Mouse (Mus musculus) megakaryocyte-erythroid progenitor cell, adult 5 weeks (primary cell): ENCODE data around the gene Pex7. TPM values are rescaled to one million over a fixed set of nuclear protein-coding genes. Genes with fewer than 3 reads are reported as not detected.

Experiments used
- polyA plus RNA-seq: library from polyadenylated mRNA; stranded (reverse); fragments of >175 nt; gene quantifications from 2 replicates; pipeline ENCODE4 v1.2.3, GENCODE M21; 2012

Pex7 gene
- polyA plus RNA-seq: 15.1 and 16.8 TPM in 2 replicates

DNA sequence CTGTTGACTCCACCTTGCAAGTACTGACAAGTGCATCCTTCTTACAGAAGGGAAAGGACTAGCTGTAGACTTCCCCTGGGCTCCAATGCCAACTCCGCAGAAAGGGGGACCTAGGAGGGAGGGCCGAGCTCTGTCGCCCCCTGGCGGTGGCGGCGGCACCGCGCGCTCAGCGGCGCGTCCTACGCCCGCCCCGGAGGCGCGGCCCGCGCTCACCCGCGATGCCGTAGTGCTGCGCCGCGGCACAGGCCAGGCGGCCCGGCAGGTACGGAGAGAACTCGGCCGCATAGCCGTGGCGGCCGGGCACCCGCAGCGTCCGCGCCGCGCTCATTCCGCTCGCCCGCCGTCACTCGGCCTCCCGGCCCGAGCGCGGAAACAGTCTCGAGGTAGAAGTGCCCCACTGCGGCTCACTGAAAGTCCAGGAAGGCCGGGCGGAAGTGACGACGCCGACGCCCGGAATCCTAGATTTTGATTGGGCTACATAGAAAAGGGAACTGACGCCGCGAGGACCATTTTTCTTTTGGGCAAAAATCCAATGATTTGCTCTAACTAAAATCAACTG is at the start of gene Pex7:
Gene Pex7 (minus strand): TSS at position 444 of the 559 bp plus-strand sequence.

DNA sequence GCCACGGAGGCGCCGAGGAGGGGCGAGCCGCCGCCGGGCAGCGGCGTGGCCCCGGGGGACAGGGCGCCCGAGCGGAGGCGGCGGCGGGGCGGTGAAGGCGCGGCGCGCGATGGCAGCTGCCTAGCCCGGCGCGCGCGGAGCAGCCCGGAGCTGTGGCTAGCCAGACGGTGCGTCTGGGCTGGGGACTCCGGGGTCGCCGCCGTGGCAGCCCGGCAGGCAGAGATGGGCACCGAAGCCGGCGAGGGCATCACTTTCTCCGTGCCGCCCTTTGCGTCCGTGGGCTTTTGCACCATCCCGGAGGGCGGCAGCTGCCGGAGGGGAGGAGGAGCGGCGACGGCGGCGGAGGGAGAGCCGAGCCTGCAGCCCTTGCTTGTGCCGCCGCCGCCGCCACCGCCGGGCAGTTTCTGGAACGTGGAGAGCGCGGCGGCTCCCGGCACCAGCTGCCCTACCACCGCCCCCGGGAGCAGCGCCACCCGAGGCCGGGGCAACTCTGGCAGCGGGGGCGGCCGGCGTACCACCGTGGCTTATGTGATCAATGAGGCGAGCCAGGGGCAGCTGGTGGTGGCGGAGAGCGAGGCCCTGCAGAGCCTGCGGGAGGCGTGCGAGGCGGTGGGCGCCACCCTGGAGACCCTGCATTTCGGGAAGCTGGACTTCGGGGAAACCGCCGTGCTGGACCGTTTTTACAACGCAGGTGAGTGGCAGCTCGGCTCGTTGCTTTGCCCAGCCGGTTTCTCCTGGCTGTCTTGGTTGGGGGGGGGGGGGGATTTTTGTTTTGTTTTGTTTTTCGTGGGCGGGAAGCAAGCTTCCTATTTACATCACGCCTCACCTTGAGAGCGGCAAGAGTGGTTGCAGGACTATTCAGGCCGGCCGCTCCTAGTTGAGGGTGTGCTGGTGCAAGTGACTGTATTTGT is 27.1 kb upstream of the Pex7 start, which contains the start of gene Map3k5:
Gene Map3k5 (plus strand): TSS at position 89 of the 911 bp plus-strand sequence.

DNA sequence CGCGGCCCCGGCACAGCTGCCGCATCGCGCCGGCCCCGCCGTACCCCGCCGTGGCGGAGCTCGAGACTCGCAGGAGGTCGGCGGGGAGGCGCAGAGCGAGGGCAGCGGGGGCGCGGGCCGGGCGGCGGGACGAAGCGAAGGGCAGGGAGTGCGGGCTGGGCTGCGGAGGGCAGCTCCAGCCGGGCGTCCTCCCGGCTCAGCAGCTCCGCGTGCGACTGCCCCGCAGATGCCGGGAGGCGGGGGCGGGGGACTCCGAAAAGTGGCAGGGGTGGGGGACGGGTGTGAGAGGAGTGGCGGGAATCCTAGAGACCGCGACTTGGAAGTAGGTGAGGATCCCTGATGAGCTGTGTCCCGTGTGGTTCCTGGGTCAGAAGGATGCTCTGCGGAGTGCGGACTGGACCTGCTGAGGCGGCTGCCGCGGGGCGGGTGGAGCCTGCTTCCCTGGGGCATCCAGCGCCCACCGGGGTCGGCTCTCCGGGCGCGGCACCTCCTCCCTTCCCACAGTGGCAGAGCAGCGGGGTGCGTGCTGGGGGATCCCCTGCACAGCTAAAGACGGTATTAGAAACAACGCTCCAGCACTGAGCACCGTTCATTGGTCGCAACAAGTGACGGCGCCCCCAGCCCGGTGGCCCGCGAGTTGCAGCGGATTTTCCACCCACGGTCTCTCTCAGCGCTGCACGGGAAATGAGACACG is 56.3 kb downstream of the Pex7 start, which contains the start of gene Slc35d3:
Gene Slc35d3 (minus strand): TSS at position 462 of the 694 bp plus-strand sequence.

Other genes with a start within 250 kb of the Pex7 start
- gene Il20ra, start 195.1 kb downstream of the Pex7 start, polyA plus RNA-seq: 0.24 and 0.31 TPM in 2 replicates
- 18.7 and 26.7 TPM in 2 replicates for gene Slc35d3, start 56.2 kb downstream of the Pex7 start, polyA plus RNA-seq
- gene Map3k5, start 26.8 kb upstream of the Pex7 start, polyA plus RNA-seq: 2.9 and 3.1 TPM in 2 replicates
- 32.6 and 58.6 TPM in 2 replicates for gene Map7, start 240.8 kb upstream of the Pex7 start, polyA plus RNA-seq